Mouse (Mus musculus) midbrain, embryonic 10.5 days (tissue): ENCODE measurements around the gene Nxpe2. TPM values are rescaled to one million over a fixed set of nuclear protein-coding genes. Genes with fewer than 3 reads are reported as not detected.
"Not testable (repeated sequence)": the region's sequence is repeated elsewhere in the genome, so short reads cannot be mapped to it uniquely, and the experiment has no call there.

Experiments
- DNase-seq: peaks from one replicate; pipeline ENCODE4 v3.0.0-alpha.2; 2017; ENCODE audit warnings: low spot score
- H3K27ac ChIP-seq: fragments of 300-500 bp; sonication (generic); replicated peaks from 2 replicates; pipeline ENCODE4 v1.5.1; 2016; ENCODE audit warnings: mild to moderate bottlenecking
- H3K27me3 ChIP-seq: fragments of 300-500 bp; sonication (generic); 2 replicates; pipeline ENCODE4 v1.6.1; 2016; ENCODE audit warnings: low read depth, mild to moderate bottlenecking; ENCODE audit not compliant: poor library complexity, severe bottlenecking
- H3K36me3 ChIP-seq: fragments of 300-500 bp; sonication (generic); 2 replicates; pipeline ENCODE4 v1.6.1; 2016; ENCODE audit warnings: mild to moderate bottlenecking, moderate library complexity
- H3K4me1 ChIP-seq: fragments of 300-500 bp; sonication (generic); 2 replicates; pipeline ENCODE4 v1.6.1; 2016
- H3K4me3 ChIP-seq: fragments of 300-500 bp; sonication (generic); 2 replicates; pipeline ENCODE4 v1.5.1; 2016; ENCODE audit warnings: mild to moderate bottlenecking, moderate library complexity
- H3K9me3 ChIP-seq: fragments of 300-500 bp; sonication (generic); replicated peaks from 2 replicates; pipeline ENCODE4 v1.6.1; 2016; ENCODE audit warnings: mild to moderate bottlenecking
- WGBS: fragments of 180-500 bp; shearing (Covaris S2); methylation state at CpG from one replicate; pipeline ENCODE4 v1.1.7; 2016; 5-methylcytosine and 5-hydroxymethylcytosine counted together
- polyA plus RNA-seq: library from polyadenylated mRNA; unstranded; fragments of >200 nt; fragmentation: Nextera tagmentation; extraction: Ambion mirVana; gene quantifications from 2 replicates; pipeline ENCODE4 v1.2.1, GENCODE M21; 2016

Gene Nxpe2
- polyA plus RNA-seq, 1 experiment from 2014 or later: 0.96 TPM

DNA sequence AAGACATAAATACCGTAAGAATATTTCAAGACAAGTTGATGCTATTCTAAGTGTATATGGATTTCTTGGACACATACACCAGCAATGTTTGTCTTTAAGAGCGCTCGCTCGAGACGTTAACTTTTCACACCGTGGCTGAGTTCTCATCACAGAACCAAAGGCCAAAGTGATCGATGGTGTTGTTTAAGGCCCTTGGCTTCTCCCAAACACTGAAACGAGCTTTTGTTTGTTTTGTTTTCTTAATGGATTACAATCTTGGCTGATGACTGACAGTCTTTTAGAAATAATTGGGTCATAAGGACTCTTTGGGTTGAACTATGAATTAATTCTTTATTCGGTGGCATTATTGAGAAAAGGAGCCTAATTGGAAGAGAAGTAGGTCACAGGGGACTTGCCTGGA lies 7.8 kb downstream of the Nxpe2 start:
- no peaks in the 10 kb centered on the region for H3K27me3 ChIP-seq
- 88% methylated on average over 9 of the region's 9 CpGs for WGBS
- no peak overlapping the region for H3K4me3 ChIP-seq
- DNase-seq: no peak
- H3K36me3 ChIP-seq: no peaks in the 10 kb centered on the region
- H3K27ac ChIP-seq: no peak overlapping the region
- 0 out of 2 replicates have a peak, but pooled peaks cover 4% of the 10 kb centered on the region for H3K4me1 ChIP-seq
- H3K9me3 ChIP-seq: no peaks in the 10 kb centered on the region

DNA sequence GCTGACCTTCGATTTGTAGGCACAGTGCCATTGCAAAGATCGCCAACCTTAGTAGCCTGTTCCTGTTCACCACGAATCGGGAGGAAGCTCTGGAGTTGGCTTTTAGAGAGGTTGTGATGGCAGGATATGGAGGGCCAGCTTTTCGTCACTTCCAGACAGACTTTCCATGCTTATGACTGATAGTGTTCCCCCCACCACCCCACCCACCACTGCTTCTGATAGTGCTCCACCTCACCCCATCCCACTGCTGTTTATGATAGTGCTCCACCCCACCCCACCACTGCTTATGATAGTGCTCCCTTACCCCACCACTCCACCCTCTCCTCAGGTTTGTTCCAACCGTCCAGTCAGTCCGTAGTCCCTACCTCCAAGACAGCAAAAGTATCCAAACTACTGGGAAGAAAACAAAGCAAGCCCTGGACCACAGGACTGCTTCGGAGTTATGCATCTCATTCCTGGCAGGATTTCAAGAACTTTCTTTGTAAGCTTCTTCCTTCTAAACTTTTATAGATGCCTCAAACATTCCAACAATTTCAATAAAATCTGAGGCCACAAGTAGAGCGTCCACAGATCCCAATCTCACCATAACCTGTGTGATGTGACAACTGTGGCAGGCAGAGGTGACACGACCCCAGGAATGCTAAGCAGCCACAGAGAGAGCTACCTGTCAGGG lies 12.4 kb downstream of the Nxpe2 start:
- Histone ChIP-seq H3K27me3 (no peaks in the 10 kb centered on the region), H3K4me1 (no peaks in the 10 kb centered on the region), H3K27ac (no peak overlapping the region), H3K36me3 (no peaks in the 10 kb centered on the region), H3K9me3 (no peaks in the 10 kb centered on the region), H3K4me3 (no peak overlapping the region)
- WGBS: 91% methylated on average over 10 of the region's 10 CpGs
- no peak for DNase-seq

DNA sequence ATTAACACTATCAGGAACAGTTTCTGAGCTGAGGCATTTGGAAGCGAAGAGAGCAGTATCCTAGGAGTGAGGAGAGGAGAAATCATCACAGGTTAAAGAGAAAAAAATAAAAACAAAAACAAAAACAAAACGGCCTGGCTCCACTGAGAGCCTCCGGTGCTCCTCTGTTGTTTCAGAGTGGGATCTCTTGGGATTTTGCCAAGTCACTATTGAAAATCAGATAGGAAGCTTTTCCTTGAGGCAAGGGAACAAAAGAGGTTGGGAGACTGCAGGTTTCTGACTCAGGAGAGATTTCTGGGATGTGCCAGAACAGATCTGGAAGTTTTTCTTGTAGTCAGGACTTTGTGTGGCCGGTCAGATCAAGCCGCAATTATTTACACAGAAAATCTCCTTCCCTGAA lies 13.7 kb downstream of the Nxpe2 start:
- Histone ChIP-seq H3K4me1 (no peaks in the 10 kb centered on the region), H3K4me3 (no peak overlapping the region), H3K36me3 (no peaks in the 10 kb centered on the region), H3K27me3 (no peaks in the 10 kb centered on the region), H3K27ac (no peak overlapping the region), H3K9me3 (no peaks in the 10 kb centered on the region)
- DNase-seq: no peak
- 63% methylated on average over 5 of the region's 5 CpGs for WGBS

DNA sequence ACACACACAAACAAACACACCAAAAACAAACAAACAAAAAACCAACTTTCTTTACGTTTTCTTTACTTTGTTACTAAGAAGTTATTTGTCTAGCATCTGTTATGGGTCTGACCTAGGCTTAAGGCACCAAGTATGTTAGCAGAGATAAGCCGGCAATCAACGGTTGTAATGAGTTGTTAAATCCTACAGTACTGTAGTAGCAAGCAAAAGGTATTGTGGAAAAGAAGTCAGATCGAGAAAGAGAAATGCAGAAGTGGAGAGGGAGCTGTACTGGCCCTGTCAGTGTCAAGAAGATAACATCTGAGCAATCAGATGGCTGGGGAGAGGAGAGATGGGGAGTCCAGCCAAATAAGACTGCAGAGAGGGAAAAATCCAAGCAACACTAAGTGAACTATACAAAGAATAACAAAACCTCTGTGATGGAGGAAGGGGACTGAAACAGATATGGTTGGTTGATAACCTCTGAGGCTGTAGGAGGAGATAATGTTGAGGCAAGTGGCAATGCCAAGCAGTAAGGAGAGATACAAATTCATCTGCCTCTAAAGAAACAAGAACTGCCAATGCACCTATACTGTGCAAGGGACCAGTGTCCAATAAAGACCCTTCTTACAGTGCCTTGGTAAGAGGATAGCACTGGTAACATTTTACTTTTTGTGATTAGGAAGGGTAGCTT lies 14.3 kb downstream of the Nxpe2 start:
- no peak for DNase-seq
- H3K4me1 ChIP-seq: no peaks in the 10 kb centered on the region
- H3K27me3 ChIP-seq: no peaks in the 10 kb centered on the region
- H3K36me3 ChIP-seq: no peaks in the 10 kb centered on the region
- H3K27ac ChIP-seq: no peak overlapping the region
- H3K4me3 ChIP-seq: no peak overlapping the region
- no peaks in the 10 kb centered on the region for H3K9me3 ChIP-seq
- 84% methylated on average over 4 of the region's 4 CpGs for WGBS

DNA sequence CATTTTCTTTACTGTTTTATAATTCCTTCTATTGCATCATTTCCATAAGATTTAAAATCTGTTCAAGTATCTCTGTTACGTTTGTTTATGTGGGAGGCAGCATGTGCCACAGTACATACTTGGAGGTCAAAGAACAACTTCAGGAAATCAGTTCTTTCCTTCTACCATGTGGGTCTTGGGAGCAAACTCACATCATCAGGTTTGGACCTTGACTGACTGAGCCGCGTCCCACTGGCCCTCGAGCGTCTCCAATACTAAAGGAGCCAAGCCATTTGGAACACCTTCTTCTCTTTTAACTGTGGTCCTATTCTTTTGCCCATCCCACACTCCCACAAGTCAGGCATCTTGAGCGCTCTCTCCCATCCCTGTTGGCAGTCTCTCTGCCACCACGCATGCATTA lies 23.7 kb downstream of the Nxpe2 start:
- H3K9me3 ChIP-seq: no peaks in the 10 kb centered on the region
- WGBS: 95% methylated on average over 7 of the region's 7 CpGs
- no peak for DNase-seq
- H3K4me3 ChIP-seq: no peak overlapping the region
- H3K27ac ChIP-seq: no peak overlapping the region
- H3K36me3 ChIP-seq: no peaks in the 10 kb centered on the region
- no peaks in the 10 kb centered on the region for H3K4me1 ChIP-seq
- no peaks in the 10 kb centered on the region for H3K27me3 ChIP-seq

DNA sequence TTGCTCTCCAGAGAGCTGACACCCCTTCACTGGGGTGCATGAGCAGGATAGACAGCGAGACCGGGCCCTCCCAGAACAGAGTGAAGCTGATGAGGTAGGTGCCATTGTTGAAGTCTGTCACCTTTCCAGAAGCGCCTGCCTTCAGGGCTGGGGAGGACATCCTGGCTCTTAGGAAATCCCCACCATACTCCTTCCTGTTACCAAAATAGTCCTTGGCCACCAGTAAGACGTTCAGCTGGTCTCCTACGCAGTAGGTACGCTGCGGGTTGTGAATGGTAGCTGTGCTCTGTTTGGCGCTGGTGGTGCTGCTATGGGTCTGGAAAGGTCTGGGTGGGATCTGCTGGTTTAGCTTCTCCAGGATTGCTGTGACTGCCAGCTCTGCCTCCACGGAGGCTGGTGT lies 26.9 kb downstream of the Nxpe2 start:
- H3K27me3 ChIP-seq: no peaks in the 10 kb centered on the region
- H3K27ac ChIP-seq: no peak overlapping the region
- no peak overlapping the region for H3K4me3 ChIP-seq
- no peak for DNase-seq
- no peaks in the 10 kb centered on the region for H3K36me3 ChIP-seq
- H3K9me3 ChIP-seq: no peaks in the 10 kb centered on the region
- H3K4me1 ChIP-seq: peaks cover 4% of the 10 kb centered on the region; the same call in 1 of the 2 replicates
- 89% methylated on average over 9 of the region's 9 CpGs for WGBS

DNA sequence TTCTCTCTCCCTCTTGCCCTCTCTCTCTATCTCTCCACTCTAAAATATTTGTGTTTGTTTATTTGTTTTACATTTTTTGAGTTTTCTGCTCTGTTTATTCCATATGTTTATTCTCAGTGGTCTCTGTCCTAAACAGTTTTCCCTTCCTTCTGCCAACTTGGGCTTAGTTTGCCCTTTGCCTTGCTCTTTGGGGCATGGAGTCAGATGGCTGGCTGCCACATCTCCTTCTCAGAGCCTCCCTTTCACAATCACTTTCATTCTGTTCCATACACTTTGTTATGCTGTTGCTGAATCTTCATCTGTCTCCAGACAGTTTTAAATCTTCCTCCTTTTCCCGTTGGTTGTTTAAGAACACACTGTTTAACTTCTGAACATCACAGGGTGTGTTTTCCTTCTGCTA lies 37.4 kb downstream of the Nxpe2 start:
- H3K4me3 ChIP-seq: no peak overlapping the region
- peaks cover 13% of the 10 kb centered on the region for H3K4me1 ChIP-seq
- no peak for DNase-seq
- 86% methylated on average over 1 of the region's 1 CpGs for WGBS
- H3K27ac ChIP-seq: no peak overlapping the region
- no peaks in the 10 kb centered on the region for H3K9me3 ChIP-seq
- no peaks in the 10 kb centered on the region for H3K27me3 ChIP-seq
- H3K36me3 ChIP-seq: no peaks in the 10 kb centered on the region

DNA sequence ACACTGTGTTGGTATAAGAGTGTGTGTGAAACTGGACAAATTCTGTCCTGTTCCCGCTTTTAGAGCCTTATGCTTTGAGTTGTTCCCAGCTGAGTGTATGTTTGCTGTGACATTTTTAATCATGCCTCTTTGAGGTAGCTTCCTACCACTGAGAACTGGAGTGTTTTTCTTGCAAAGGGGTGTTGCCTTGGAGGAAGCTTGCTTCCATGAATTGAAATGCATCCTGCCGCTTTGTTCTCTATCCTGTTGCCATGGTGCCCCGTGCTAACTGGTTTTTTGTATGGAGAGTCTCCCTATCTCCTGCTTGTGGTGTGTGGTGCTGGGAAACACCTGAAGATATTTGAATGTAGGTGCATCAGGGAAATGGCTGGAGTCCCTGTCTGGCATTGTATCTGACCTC lies 39.1 kb downstream of the Nxpe2 start:
- Histone ChIP-seq H3K4me1 (peaks cover 13% of the 10 kb centered on the region), H3K27ac (0 out of 2 replicates have a peak overlapping the region, but pooled peaks have one; percentile 13), H3K9me3 (no peaks in the 10 kb centered on the region), H3K4me3 (no peak overlapping the region), H3K36me3 (no peaks in the 10 kb centered on the region), H3K27me3 (no peaks in the 10 kb centered on the region)
- DNase-seq: peak; percentile 48
- WGBS: 23% methylated on average over 3 of the region's 3 CpGs

DNA sequence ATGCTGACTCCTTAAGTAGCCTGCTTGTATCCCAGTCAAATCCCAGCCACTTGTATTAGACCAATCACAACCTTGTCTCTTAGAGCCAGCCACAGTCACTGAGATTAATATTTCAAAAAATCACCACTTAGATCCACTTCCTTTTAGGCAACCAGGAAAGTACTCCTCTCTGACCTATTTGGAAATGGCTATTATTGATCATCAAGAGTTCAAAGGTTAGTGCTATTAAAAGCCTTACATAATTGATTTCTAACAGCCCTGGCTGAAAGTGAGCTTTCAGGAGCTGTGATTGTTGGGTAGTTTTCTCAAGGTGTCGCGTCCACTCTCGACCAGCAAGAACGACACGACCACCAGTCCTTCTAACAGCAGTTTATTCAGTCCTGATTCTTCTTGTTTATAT lies 42.0 kb downstream of the Nxpe2 start:
- no peaks in the 10 kb centered on the region for H3K36me3 ChIP-seq
- 77% methylated on average over 5 of the region's 5 CpGs for WGBS
- no peak overlapping the region for H3K27ac ChIP-seq
- no peak overlapping the region for H3K4me3 ChIP-seq
- no peaks in the 10 kb centered on the region for H3K27me3 ChIP-seq
- H3K9me3 ChIP-seq: no peaks in the 10 kb centered on the region
- no peak for DNase-seq
- peaks cover 13% of the 10 kb centered on the region for H3K4me1 ChIP-seq

DNA sequence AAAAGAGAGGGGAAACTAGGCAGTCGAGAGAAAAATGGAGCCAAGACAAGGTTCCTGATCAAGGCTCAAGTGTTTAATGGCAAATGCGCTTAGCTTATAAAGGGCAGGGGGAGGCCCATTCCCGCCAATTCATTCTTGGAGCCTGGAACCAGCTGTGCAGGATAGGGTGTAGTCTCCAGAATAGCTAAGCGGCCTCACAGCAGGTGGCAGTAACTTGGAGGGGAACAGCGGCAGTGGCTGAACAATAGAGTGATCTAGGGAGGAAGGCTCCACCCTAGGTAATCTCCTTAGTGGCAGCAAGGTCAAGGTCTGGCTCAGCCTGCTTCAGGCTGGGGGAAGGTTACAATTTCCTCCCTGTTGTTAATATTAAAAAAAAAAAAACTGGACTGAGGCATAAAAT lies 49.7 kb downstream of the Nxpe2 start:
- H3K9me3 ChIP-seq, H3K4me1 ChIP-seq, H3K27ac ChIP-seq, H3K27me3 ChIP-seq, H3K4me3 ChIP-seq, H3K36me3 ChIP-seq: not testable (repeated sequence)
- peak; percentile 17 for DNase-seq
- WGBS: 17% methylated on average over 5 of the region's 5 CpGs

DNA sequence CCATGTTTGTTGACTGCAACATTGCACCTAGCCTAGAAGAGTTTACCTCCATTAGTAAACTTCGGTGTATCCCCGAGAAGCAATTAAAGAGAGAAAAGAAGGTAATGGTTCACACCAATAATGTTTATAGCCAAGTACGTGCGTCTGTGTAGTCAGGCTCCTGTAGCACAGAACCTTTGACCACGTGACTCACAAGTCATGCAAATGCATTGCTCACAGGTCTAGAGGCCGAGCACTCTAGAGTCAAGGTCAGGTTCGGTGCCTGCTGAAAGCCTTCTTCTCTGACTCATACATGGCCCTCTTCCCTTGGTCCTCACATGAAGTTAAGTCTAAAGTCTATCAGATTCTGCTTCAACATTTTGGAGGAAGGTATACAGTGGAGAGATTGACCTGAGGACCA lies 54.3 kb downstream of the Nxpe2 start:
- DNase-seq: no peak
- H3K27ac ChIP-seq: no peak overlapping the region
- 92% methylated on average over 7 of the region's 7 CpGs for WGBS
- H3K9me3 ChIP-seq: no peaks in the 10 kb centered on the region
- H3K36me3 ChIP-seq: no peaks in the 10 kb centered on the region
- no peak overlapping the region for H3K4me3 ChIP-seq
- H3K27me3 ChIP-seq: no peaks in the 10 kb centered on the region
- H3K4me1 ChIP-seq: peaks cover 6% of the 10 kb centered on the region

DNA sequence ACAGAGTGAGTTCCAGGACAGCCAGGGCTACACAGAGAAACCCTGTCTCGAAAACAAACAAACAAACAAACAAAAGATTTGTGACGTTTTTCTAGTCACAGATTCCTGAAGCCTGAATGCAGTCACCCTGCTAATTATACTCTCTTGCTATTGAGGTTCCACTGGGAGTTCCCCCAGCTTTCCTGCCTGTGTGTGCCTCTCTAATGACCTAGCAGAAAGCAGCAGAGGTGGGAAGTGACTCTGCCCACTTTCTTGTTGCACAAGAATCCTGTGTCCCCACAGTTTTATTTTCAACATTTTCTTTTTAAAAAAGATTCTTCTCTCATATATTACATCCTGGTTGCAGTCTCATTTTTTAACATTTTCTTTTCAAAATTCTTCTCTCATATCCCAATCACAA lies 58.5 kb downstream of the Nxpe2 start:
- 65% methylated on average over 2 of the region's 2 CpGs for WGBS
- DNase-seq: no peak
- Histone ChIP-seq H3K4me3 (no peak overlapping the region), H3K27ac (no peak overlapping the region), H3K9me3 (no peaks in the 10 kb centered on the region), H3K4me1 (no peaks in the 10 kb centered on the region), H3K27me3 (no peaks in the 10 kb centered on the region), H3K36me3 (no peaks in the 10 kb centered on the region)

DNA sequence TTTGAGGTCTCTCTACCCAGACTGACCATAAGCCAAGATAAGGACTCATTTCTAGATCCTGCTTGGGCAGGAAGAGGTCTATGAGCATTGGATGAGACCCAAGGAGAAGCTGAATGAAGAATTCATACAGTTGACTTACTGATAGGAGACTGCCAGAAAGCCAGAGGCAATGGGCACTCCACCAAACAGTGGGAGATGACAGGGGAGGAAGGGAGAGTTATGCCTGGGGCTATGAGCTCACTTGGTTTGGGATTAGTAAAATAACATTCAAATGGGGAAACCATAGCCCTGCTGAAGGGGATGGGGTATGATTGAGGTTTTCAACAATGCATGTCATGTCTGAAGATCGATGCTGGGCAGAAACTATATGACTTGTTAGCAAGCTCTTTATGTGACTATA lies 63.0 kb downstream of the Nxpe2 start:
- WGBS: 95% methylated on average over 1 of the region's 1 CpGs
- Histone ChIP-seq H3K27me3 (no peaks in the 10 kb centered on the region), H3K27ac (no peak overlapping the region), H3K36me3 (no peaks in the 10 kb centered on the region), H3K9me3 (0 out of 2 replicates have a peak, but pooled peaks cover 3% of the 10 kb centered on the region), H3K4me1 (no peaks in the 10 kb centered on the region), H3K4me3 (no peak overlapping the region)
- no peak for DNase-seq
